Mouse (Mus musculus) olfactory bulb, adult 2 months (tissue): ENCODE results near the gene Ccdc89.

Experiments used
- CTCF ChIP-seq: fragments of 200-500 bp; IDR thresholded peaks from 2 replicates; pipeline ENCODE4 v1.5.1; 2012; ENCODE audit warnings: low read depth, mild to moderate bottlenecking, low read length, moderate library complexity; ENCODE audit not compliant: insufficient read depth
- POLR2A ChIP-seq: fragments of 200-500 bp; IDR thresholded peaks from 2 replicates; pipeline ENCODE4 v1.6.1; 2012; ENCODE audit warnings: mild to moderate bottlenecking, low read depth, low read length, moderate library complexity; ENCODE audit not compliant: insufficient read depth

- no peak for TF ChIP-seq CTCF
- TF ChIP-seq POLR2A, result no peak
Measured at GRCm38 (mm10) chr7:90440044-90440443, 13.7 kb downstream of the Ccdc89 start.
